Mouse (Mus musculus) liver, postnatal 0 days (tissue): ENCODE measurements around the gene Astn1.

Experiments
- CTCF ChIP-seq: sonication (generic); IDR thresholded peaks from 2 replicates; pipeline ENCODE4 v1.5.1; 2016; ENCODE audit warnings: antibody characterized with exemption, low read depth
- EP300 ChIP-seq: IDR thresholded peaks from 2 replicates; pipeline ENCODE4 v1.6.1; 2016; ENCODE audit warnings: antibody characterized with exemption, low read depth, mild to moderate bottlenecking

- TF ChIP-seq CTCF (no peak), EP300 (no peak)
These were observed 183.0 kb downstream of the Astn1 start for GRCm38 (mm10) chr1:158545095-158545494.
